Mouse (Mus musculus) lung, embryonic 14.5 days (tissue): ENCODE measurements at regions not wholly inside any gene's neighbourhood (a gene's known extent, or its start where the extent isn't known, plus 50 kb on each side); places are given as distances from the start of the nearest gene placed in this dataset.

Experiments used
- ATAC-seq: fragments of 200-750 bp; cut with Nextera tagmentation; 2 replicates; pipeline ENCODE4 v1.8.0; 2017; ENCODE audit warnings: mild to moderate bottlenecking, moderate TSS enrichment, moderate library complexity; ENCODE audit not compliant: insufficient read depth
- DNase-seq: peaks from one replicate; pipeline ENCODE4 v3.0.0-alpha.2; 2015
- H3K27ac ChIP-seq: fragments of 300-500 bp; sonication (generic); 2 replicates; pipeline ENCODE4 v1.5.1; 2014; ENCODE audit warnings: low read depth, mild to moderate bottlenecking, moderate library complexity
- H3K27me3 ChIP-seq: fragments of 300-500 bp; sonication (generic); 2 replicates; pipeline ENCODE4 v1.6.1; 2014; ENCODE audit warnings: low read length, control low read depth; ENCODE audit not compliant: insufficient read depth
- H3K36me3 ChIP-seq: fragments of 300-500 bp; sonication (generic); 2 replicates; pipeline ENCODE4 v1.6.1; 2014; ENCODE audit warnings: control low read depth; ENCODE audit not compliant: insufficient read depth
- H3K4me1 ChIP-seq: fragments of 300-500 bp; sonication (generic); 2 replicates; pipeline ENCODE4 v1.6.1; 2014; ENCODE audit warnings: antibody characterized with exemption, control low read depth; ENCODE audit not compliant: insufficient read depth
- H3K4me2 ChIP-seq: fragments of 300-500 bp; sonication (generic); 2 replicates; pipeline ENCODE4 v1.6.1; 2014; ENCODE audit warnings: mild to moderate bottlenecking
- H3K4me3 ChIP-seq: fragments of 300-500 bp; sonication (generic); 2 replicates; pipeline ENCODE4 v1.5.1; 2014; ENCODE audit warnings: low read depth, low read length
- H3K9ac ChIP-seq: fragments of 300-500 bp; sonication (generic); 2 replicates; pipeline ENCODE4 v1.6.1; 2014
- H3K9me3 ChIP-seq: fragments of 300-500 bp; sonication (generic); 2 replicates; pipeline ENCODE4 v1.6.1; 2016; ENCODE audit warnings: low read depth, low read length, control low read depth
- CTCF ChIP-seq: IDR thresholded peaks from 2 replicates; pipeline ENCODE4 v1.5.1; 2016; ENCODE audit warnings: antibody characterized with exemption, low read depth
- WGBS: fragments of 180-500 bp; shearing (Covaris S2); extraction: QIAGEN DNeasy Blood & Tissue Kit; methylation state at CpG from one replicate; pipeline ENCODE4 v1.1.7; 2014; 5-methylcytosine and 5-hydroxymethylcytosine counted together

- TF ChIP-seq CTCF: no peak
- Histone ChIP-seq H3K9ac (no peak overlapping the region), H3K36me3 (no peaks in the 10 kb centered on the region), H3K4me3 (no peak overlapping the region), H3K4me1 (no peaks in the 10 kb centered on the region), H3K4me2 (peak overlapping the region; percentile 11; the same call in 1 of the 2 replicates), H3K27ac (no peak overlapping the region), H3K27me3 (no peaks in the 10 kb centered on the region), H3K9me3 (no peaks in the 10 kb centered on the region)
- DNase-seq (no peak), ATAC-seq (no peak)
- WGBS: 56% methylated on average over 12 of the region's 12 CpGs
Observed at GRCm38 (mm10) chr2:146745683-146746047, 110.0 kb upstream of the Kiz start.

- Histone ChIP-seq H3K4me3 (no peak overlapping the region), H3K27ac (no peak overlapping the region), H3K4me2 (no peak overlapping the region), H3K9me3 (no peaks in the 10 kb centered on the region), H3K27me3 (no peaks in the 10 kb centered on the region), H3K9ac (no peak overlapping the region), H3K36me3 (no peaks in the 10 kb centered on the region), H3K4me1 (no peaks in the 10 kb centered on the region)
- WGBS: 18% methylated on average over 2 of the region's 2 CpGs
- no peak for TF ChIP-seq CTCF
- no peak for ATAC-seq
- no peak for DNase-seq
Observed at GRCm38 (mm10) chr2:146753988-146754387, 101.7 kb upstream of the Kiz start.

GRCm38 (mm10) chr2:146763522-146764144, 92.0 kb upstream of the Kiz start:
- H3K4me2 ChIP-seq: no peak overlapping the region
- DNase-seq: no peak
- no peak overlapping the region for H3K9ac ChIP-seq
- no peaks in the 10 kb centered on the region for H3K27me3 ChIP-seq
- H3K9me3 ChIP-seq: no peaks in the 10 kb centered on the region
- no peak for ATAC-seq
- no peaks in the 10 kb centered on the region for H3K36me3 ChIP-seq
- 70% methylated on average over 18 of the region's 18 CpGs for WGBS
- H3K27ac ChIP-seq: no peak overlapping the region
- TF ChIP-seq CTCF: no peak
- no peak overlapping the region for H3K4me3 ChIP-seq
- H3K4me1 ChIP-seq: no peaks in the 10 kb centered on the region

- DNase-seq (peak; percentile 39), ATAC-seq (no peak)
- no peaks in the 10 kb centered on the region for H3K36me3 ChIP-seq
- H3K27ac ChIP-seq: no peak overlapping the region
- 56% methylated on average over 12 of the region's 12 CpGs for WGBS
- no peak for TF ChIP-seq CTCF
- no peak overlapping the region for H3K4me2 ChIP-seq
- no peaks in the 10 kb centered on the region for H3K9me3 ChIP-seq
- H3K4me3 ChIP-seq: no peak overlapping the region
- H3K9ac ChIP-seq: no peak overlapping the region
- H3K27me3 ChIP-seq: no peaks in the 10 kb centered on the region
- H3K4me1 ChIP-seq: no peaks in the 10 kb centered on the region
Observed at GRCm38 (mm10) chr2:146764313-146765255, 91.1 kb upstream of the Kiz start.

DNA sequence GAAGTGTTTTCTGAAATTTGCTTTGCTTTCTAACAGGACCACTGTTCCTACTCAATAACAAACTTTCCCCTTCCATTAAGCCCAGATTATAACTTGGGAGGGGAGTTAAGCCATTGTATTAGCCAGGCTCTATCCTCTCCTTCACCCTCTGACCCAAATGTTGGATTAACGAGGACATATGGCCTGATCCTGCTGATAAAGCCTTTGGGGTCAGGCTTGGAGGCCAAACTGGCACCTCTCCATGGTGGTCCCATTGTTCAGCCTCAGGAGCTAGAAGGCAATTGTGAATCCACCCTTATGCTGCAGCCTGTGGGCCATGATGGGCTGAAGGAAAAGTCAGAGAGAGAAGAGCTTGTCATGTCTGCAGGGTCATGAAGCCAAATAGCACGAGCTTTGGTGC, 80.8 kb upstream of the Kiz start:
- no peak for TF ChIP-seq CTCF
- ATAC-seq: no peak

GRCm38 (mm10) chr2:146787132-146787810, 68.4 kb upstream of the Kiz start:
- DNase-seq (peak; percentile 56), ATAC-seq (no peak)
- no peaks in the 10 kb centered on the region for H3K4me1 ChIP-seq
- H3K9me3 ChIP-seq: no peaks in the 10 kb centered on the region
- H3K4me3 ChIP-seq: no peak overlapping the region
- no peaks in the 10 kb centered on the region for H3K36me3 ChIP-seq
- WGBS: 16% methylated on average over 11 of the region's 11 CpGs
- no peaks in the 10 kb centered on the region; the same call in 1 of the 2 replicates for H3K27me3 ChIP-seq
- no peak overlapping the region for H3K9ac ChIP-seq
- no peak overlapping the region for H3K4me2 ChIP-seq
- TF ChIP-seq CTCF: no peak; the same call in 1 of the 2 replicates
- no peak overlapping the region for H3K27ac ChIP-seq

More for the DNA sequence above, 80.8 kb upstream of the Kiz start:
- Histone ChIP-seq H3K4me3 (no peak overlapping the region), H3K9ac (no peak overlapping the region), H3K27me3 (no peaks in the 10 kb centered on the region), H3K4me2 (no peak overlapping the region), H3K9me3 (no peaks in the 10 kb centered on the region), H3K4me1 (no peaks in the 10 kb centered on the region), H3K27ac (no peak overlapping the region), H3K36me3 (no peaks in the 10 kb centered on the region)
- no peak for DNase-seq
- WGBS: 33% methylated on average over 2 of the region's 2 CpGs

DNA sequence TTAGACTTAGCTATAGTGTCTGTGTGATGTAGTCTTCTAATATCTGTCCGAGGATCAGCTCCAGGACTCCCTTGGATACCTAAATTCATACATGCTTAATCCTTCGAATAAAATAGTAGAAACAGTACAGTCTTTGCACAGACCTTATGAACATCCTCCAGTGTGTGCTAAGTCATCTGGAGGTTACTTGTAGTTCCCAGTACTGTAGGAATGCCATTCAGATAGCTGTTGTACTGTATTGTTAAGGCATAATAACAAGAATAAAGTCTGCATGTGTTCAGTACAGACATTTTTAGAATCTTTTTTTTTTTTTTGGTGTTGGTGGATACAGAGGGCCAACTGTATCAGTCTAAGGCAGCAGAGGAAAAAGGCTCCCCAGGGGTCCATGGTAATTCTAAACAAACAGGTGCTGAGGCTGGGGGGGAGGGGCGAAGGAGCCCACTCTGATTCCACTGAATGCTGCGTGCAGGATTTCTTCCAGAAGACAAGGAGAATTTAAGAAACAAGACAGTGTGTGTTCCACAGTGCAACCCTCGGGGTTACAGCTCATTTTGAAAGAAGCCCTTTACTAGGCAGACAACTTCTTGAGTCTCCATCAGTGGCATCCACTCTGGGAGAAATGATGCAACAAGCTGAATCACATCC, 67.7 kb upstream of the Kiz start:
- Histone ChIP-seq H3K4me2 (no peak overlapping the region), H3K4me1 (no peaks in the 10 kb centered on the region), H3K9ac (no peak overlapping the region), H3K4me3 (no peak overlapping the region), H3K27me3 (no peaks in the 10 kb centered on the region; the same call in 1 of the 2 replicates), H3K36me3 (no peaks in the 10 kb centered on the region), H3K9me3 (no peaks in the 10 kb centered on the region), H3K27ac (no peak overlapping the region)
- WGBS: 65% methylated on average over 5 of the region's 5 CpGs
- no peak for DNase-seq
- no peak for TF ChIP-seq CTCF
- no peak for ATAC-seq
